Mouse (Mus musculus): Measurements from ENCODE around the gene Exosc2.

DNA sequence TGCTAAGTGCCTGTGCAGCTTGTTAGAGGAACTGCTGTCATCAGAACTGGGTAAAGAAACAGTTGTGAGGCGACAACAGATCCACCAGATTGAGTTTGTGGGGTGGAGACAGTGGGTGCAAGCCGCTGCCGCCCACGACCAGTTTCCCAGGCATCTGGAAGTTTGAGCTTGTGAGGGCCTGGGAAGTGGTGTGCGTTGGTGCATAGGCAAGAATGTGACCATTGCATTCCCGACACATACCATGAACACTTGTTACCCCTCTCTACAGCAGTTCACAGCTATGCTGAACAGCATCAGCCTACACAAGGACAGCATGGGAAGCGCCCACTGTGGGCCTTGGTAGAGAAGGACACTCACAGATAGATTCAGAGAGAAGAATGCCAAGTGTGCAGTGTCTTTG, 45.5 kb downstream of the Exosc2 start:
- TF ChIP-seq CTCF (IDR thresholded peaks at IDR 0.05; ENCODE audit: low read depth, low read length) (no peak), POLR2A (IDR thresholded peaks at IDR 0.05; ENCODE audit: borderline replicate concordance, low read depth, low read length) (no peak)
